Mouse (Mus musculus): ENCODE measurements at regions not wholly inside any gene's neighbourhood (a gene's known extent, or its start where the extent isn't known, plus 50 kb on each side); places are given as distances from the start of the nearest gene placed in this dataset.

DNA sequence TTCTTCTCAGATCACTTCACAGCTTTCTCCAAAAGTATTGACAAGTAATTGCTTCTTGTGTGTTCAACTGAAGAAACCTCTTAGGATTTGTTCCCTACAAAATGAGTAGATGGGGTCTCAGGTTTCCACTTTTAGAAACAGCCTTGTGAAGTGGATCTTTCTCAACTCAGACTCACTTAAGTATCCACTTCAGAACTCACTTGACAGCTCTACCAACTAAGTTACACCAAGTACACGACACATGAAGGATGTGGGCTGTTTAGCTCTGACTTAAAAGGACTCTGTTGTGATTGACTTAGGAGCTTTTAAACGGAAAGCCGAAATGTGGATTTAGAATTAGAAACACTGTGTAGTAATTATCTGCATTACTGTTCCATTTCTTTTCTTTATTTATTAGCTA, 556.0 kb downstream of the Rfpl4b start:
- DNase-seq, result no peak

DNA sequence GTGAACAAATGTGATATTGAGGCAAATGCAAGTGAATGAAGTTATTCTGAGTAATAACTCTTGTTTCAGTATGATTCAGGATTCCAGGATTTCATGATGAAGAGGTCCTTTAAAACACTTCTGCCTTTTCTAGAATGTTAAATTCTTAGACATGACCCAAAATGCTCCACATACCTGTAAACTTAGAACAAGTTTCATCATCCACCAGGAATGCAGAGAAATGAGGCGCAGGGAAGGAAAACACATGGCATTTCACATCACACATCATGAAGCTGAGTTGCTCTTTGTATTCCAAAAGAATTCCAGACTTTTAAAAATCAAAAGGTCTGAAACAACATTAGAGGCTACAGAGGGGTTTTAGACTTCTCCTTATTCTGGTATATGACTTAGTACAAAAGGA, 574.8 kb downstream of the Rfpl4b start:
- DNase-seq, result no peak
